Mouse (Mus musculus): ENCODE measurements around the gene Lpp. TPM values are rescaled to one million over a fixed set of nuclear protein-coding genes. Genes with fewer than 3 reads are reported as not detected.

Lpp gene
- total and polyA plus RNA-seq, 3 experiments, result not detected

GRCm38 (mm10) chr16:24977771-24978170 is 584.5 kb downstream of the Lpp start:
- H3K79me2 ChIP-seq (ENCODE audit: control insufficient read depth, insufficient read depth, low read length, poor library complexity), result no peaks in the 10 kb centered on the region
- TF ChIP-seq KAT2A (conservative IDR thresholded peaks at IDR 0.05; ENCODE audit: low read depth, low read length) (no peak), ZC3H11A (IDR thresholded peaks at IDR 0.05; ENCODE audit: low read depth, low read length) (no peak), ETS1 (IDR thresholded peaks at IDR 0.05; ENCODE audit: low read depth, low read length) (no peak), TAL1 (IDR thresholded peaks at IDR 0.05; ENCODE audit: low read length) (no peak), SMC3 (IDR thresholded peaks at IDR 0.05; ENCODE audit: low read depth, low read length) (no peak), ZMIZ1 (IDR thresholded peaks at IDR 0.05; ENCODE audit: low read depth, low read length) (no peak), NRF1 (IDR thresholded peaks at IDR 0.05; ENCODE audit: insufficient read depth, low read depth, low read length, poor library complexity, severe bottlenecking) (no peak), USF2 (IDR thresholded peaks at IDR 0.05; ENCODE audit: borderline replicate concordance in 1 of 2, insufficient read depth in 1 of 2, low read depth in 1 of 2, low read length in 2 of 2) (no peak), MAX (IDR thresholded peaks at IDR 0.05; ENCODE audit: low read length) (no peak), NELFE (IDR thresholded peaks at IDR 0.05; ENCODE audit: low read depth, low read length) (no peak), MEF2A (IDR thresholded peaks at IDR 0.05; ENCODE audit: extremely low read depth, insufficient replicate concordance, low read depth, low read length, poor library complexity, severe bottlenecking) (no peak), MAZ (IDR thresholded peaks at IDR 0.05; ENCODE audit: low read depth, low read length) (no peak), RCOR1 (IDR thresholded peaks at IDR 0.05; ENCODE audit: low read depth, low read length) (no peak), ELF1 (IDR thresholded peaks at IDR 0.05; ENCODE audit: low read depth, low read length) (no peak), CTCF (IDR thresholded peaks at IDR 0.05 in 2 of 3, conservative IDR thresholded peaks at IDR 0.05 in 1 of 3; ENCODE audit: control insufficient read depth in 1 of 3, insufficient read depth in 1 of 3, low read depth in 2 of 3, low read length in 3 of 3, poor library complexity in 1 of 3, severe bottlenecking in 1 of 3) (no peak), E2F4 (IDR thresholded peaks at IDR 0.05; ENCODE audit: borderline replicate concordance, low read depth, low read length) (no peak), GABPA (IDR thresholded peaks at IDR 0.05; ENCODE audit: low read depth, low read length) (no peak), EP300 (IDR thresholded peaks at IDR 0.05; ENCODE audit: low read depth in 1 of 2, low read length in 2 of 2) (no peak), MXI1 (IDR thresholded peaks at IDR 0.05; ENCODE audit: low read depth, low read length) (no peak)
- no peaks in the 10 kb centered on the region for H3K9me3 ChIP-seq (replicated peaks; ENCODE audit: insufficient read depth, low read length)
- no peak overlapping the region for H3K4me3 ChIP-seq (ENCODE audit: control insufficient read depth in 1 of 2, insufficient read depth in 1 of 2, low read depth in 2 of 2, low read length in 2 of 2)
- H3K4me1 ChIP-seq (ENCODE audit: control insufficient read depth in 1 of 2, insufficient read depth in 2 of 2, low read length in 2 of 2), result no peaks in the 10 kb centered on the region
- no peaks in the 10 kb centered on the region for H3K36me3 ChIP-seq (ENCODE audit: control insufficient read depth in 1 of 2, insufficient read depth in 2 of 2, low read length in 2 of 2)
- DNase-seq (ENCODE audit: low read depth, low spot score), result no peak
- no peaks in the 10 kb centered on the region; a peak in 1 of 4 replicates for H3K27me3 ChIP-seq (ENCODE audit: control insufficient read depth in 1 of 2, insufficient read depth in 2 of 2, low read length in 2 of 2)
- no peak overlapping the region for H3K27ac ChIP-seq (ENCODE audit: control insufficient read depth, low read depth, low read length)
- no peak overlapping the region for H3K9ac ChIP-seq (ENCODE audit: control insufficient read depth, low read depth, low read length, poor library complexity, severe bottlenecking)

GRCm38 (mm10) chr16:24978226-24978625 is 584.9 kb downstream of the Lpp start:
- H3K9ac ChIP-seq (ENCODE audit: control insufficient read depth, low read depth, low read length, poor library complexity, severe bottlenecking), result no peak overlapping the region
- no peak overlapping the region for H3K27ac ChIP-seq (ENCODE audit: control insufficient read depth, low read depth, low read length)
- no peak for DNase-seq (ENCODE audit: low read depth, low spot score)
- H3K27me3 ChIP-seq (ENCODE audit: control insufficient read depth in 1 of 2, insufficient read depth in 2 of 2, low read length in 2 of 2), result no peaks in the 10 kb centered on the region; a peak in 1 of 4 replicates
- no peaks in the 10 kb centered on the region for H3K79me2 ChIP-seq (ENCODE audit: control insufficient read depth, insufficient read depth, low read length, poor library complexity)
- H3K36me3 ChIP-seq (ENCODE audit: control insufficient read depth in 1 of 2, insufficient read depth in 2 of 2, low read length in 2 of 2), result no peaks in the 10 kb centered on the region
- no peak overlapping the region for H3K4me3 ChIP-seq (ENCODE audit: control insufficient read depth in 1 of 2, insufficient read depth in 1 of 2, low read depth in 2 of 2, low read length in 2 of 2)
- H3K4me1 ChIP-seq (ENCODE audit: control insufficient read depth in 1 of 2, insufficient read depth in 2 of 2, low read length in 2 of 2), result no peaks in the 10 kb centered on the region
- no peaks in the 10 kb centered on the region for H3K9me3 ChIP-seq (replicated peaks; ENCODE audit: insufficient read depth, low read length)
- no peak for TF ChIP-seq MYC (IDR thresholded peaks at IDR 0.05; ENCODE audit: low read depth, low read length)
- no peak for TF ChIP-seq E2F4 (IDR thresholded peaks at IDR 0.05; ENCODE audit: borderline replicate concordance, low read depth, low read length)
- no peak for TF ChIP-seq MAFK (IDR thresholded peaks at IDR 0.05; ENCODE audit: borderline replicate concordance, low read depth, low read length)
- TF ChIP-seq CHD1 (IDR thresholded peaks at IDR 0.05; ENCODE audit: low read depth, low read length), result no peak
- no peak for TF ChIP-seq CTCF (IDR thresholded peaks at IDR 0.05 in 2 of 3, conservative IDR thresholded peaks at IDR 0.05 in 1 of 3; ENCODE audit: control insufficient read depth in 1 of 3, insufficient read depth in 1 of 3, low read depth in 2 of 3, low read length in 3 of 3, poor library complexity in 1 of 3, severe bottlenecking in 1 of 3)
- no peak for TF ChIP-seq TCF12 (IDR thresholded peaks at IDR 0.05; ENCODE audit: low read depth, low read length)
- no peak for TF ChIP-seq UBTF (IDR thresholded peaks at IDR 0.05; ENCODE audit: borderline replicate concordance, insufficient read depth, low read depth, low read length)
- TF ChIP-seq JUND (IDR thresholded peaks at IDR 0.05; ENCODE audit: low read depth, low read length), result no peak
- TF ChIP-seq TBP (IDR thresholded peaks at IDR 0.05; ENCODE audit: low read depth, low read length), result no peak
